Mouse (Mus musculus) liver, embryonic 12.5 days (tissue): ENCODE data around the gene Myo18a. TPM values are rescaled to one million over a fixed set of nuclear protein-coding genes. Genes with fewer than 3 reads are reported as not detected.

ENCODE experiments used
- ATAC-seq: fragments of 200-750 bp; cut with Nextera tagmentation; 2 replicates; pipeline ENCODE4 v1.8.0; 2017; ENCODE audit warnings: moderate number of reproducible peaks, mild to moderate bottlenecking, moderate library complexity
- H3K27ac ChIP-seq: fragments of 300-500 bp; sonication (generic); 2 replicates; pipeline ENCODE4 v1.5.1; 2016; ENCODE audit warnings: mild to moderate bottlenecking
- H3K27me3 ChIP-seq: fragments of 300-500 bp; sonication (generic); replicated peaks from 2 replicates; pipeline ENCODE4 v1.6.1; 2016; ENCODE audit warnings: mild to moderate bottlenecking, moderate library complexity
- H3K36me3 ChIP-seq: fragments of 300-500 bp; sonication (generic); 2 replicates; pipeline ENCODE4 v1.6.1; 2016; ENCODE audit warnings: mild to moderate bottlenecking, moderate library complexity
- H3K4me1 ChIP-seq: fragments of 300-500 bp; sonication (generic); 2 replicates; pipeline ENCODE4 v1.6.1; 2016
- H3K4me2 ChIP-seq: fragments of 300-500 bp; sonication (generic); 2 replicates; pipeline ENCODE4 v1.6.1; 2016; ENCODE audit warnings: mild to moderate bottlenecking, moderate library complexity
- H3K4me3 ChIP-seq: fragments of 300-500 bp; sonication (generic); 2 replicates; pipeline ENCODE4 v1.5.1; 2016; ENCODE audit warnings: mild to moderate bottlenecking, moderate library complexity
- H3K9ac ChIP-seq: fragments of 300-500 bp; sonication (generic); 2 replicates; pipeline ENCODE4 v1.6.1; 2016; ENCODE audit warnings: mild to moderate bottlenecking, moderate library complexity
- H3K9me3 ChIP-seq: fragments of 300-500 bp; sonication (generic); replicated peaks from 2 replicates; pipeline ENCODE4 v1.6.1; 2016; ENCODE audit warnings: mild to moderate bottlenecking, moderate library complexity
- WGBS: fragments of 180-500 bp; shearing (Covaris S2); methylation state at CpG from one replicate; pipeline ENCODE4 v1.1.7; 2016; ENCODE audit not compliant: insufficient replicate concordance; 5-methylcytosine and 5-hydroxymethylcytosine counted together
- polyA plus RNA-seq: library from polyadenylated mRNA; unstranded; fragments of >200 nt; fragmentation: Nextera tagmentation; extraction: Ambion mirVana; gene quantifications from 2 replicates; pipeline ENCODE4 v1.2.1, GENCODE M21; 2016

Myo18a gene
- polyA plus RNA-seq, 1 experiment from 2014 or later = 28.8 TPM

- Histone ChIP-seq H3K9me3 (no peaks in the 10 kb centered on the region), H3K4me3 (no peak overlapping the region), H3K4me1 (peaks cover 74% of the 10 kb centered on the region), H3K4me2 (peak overlapping the region; percentile 10; the same call in 1 of the 2 replicates), H3K9ac (no peak overlapping the region), H3K36me3 (peaks cover 48% of the 10 kb centered on the region), H3K27me3 (no peaks in the 10 kb centered on the region), H3K27ac (peak overlapping the region; percentile 60)
- 34% methylated on average over 9 of the region's 9 CpGs for WGBS
- ATAC-seq = no peak
Measured at GRCm38 (mm10) chr11:77775701-77776400, 12.8 kb downstream of the Myo18a start.

GRCm38 (mm10) chr11:77777436-77777835 lies 14.4 kb downstream of the Myo18a start:
- Histone ChIP-seq H3K4me2 (no peak overlapping the region), H3K27me3 (no peaks in the 10 kb centered on the region)
- ATAC-seq = no peak

GRCm38 (mm10) chr11:77777937-77778336 lies 14.9 kb downstream of the Myo18a start:
- WGBS = 89% methylated on average over 17 of the region's 17 CpGs
- peaks cover 74% of the 10 kb centered on the region for H3K4me1 ChIP-seq
- H3K9ac ChIP-seq = no peak overlapping the region

More at GRCm38 (mm10) chr11:77777436-77777835, 14.4 kb downstream of the Myo18a start:
- no peak overlapping the region for H3K27ac ChIP-seq
- peaks cover 74% of the 10 kb centered on the region for H3K4me1 ChIP-seq
- H3K4me3 ChIP-seq = no peak overlapping the region
- peaks cover 59% of the 10 kb centered on the region for H3K36me3 ChIP-seq
- H3K9ac ChIP-seq = no peak overlapping the region
- no peaks in the 10 kb centered on the region for H3K9me3 ChIP-seq
- 87% methylated on average over 17 of the region's 17 CpGs for WGBS

GRCm38 (mm10) chr11:77779240-77779639 lies 16.2 kb downstream of the Myo18a start:
- WGBS = 70% methylated on average over 1 of the region's 1 CpGs
- no peak overlapping the region for H3K4me3 ChIP-seq
- H3K27ac ChIP-seq = peak overlapping the region; percentile 16
- peaks cover 74% of the 10 kb centered on the region for H3K4me1 ChIP-seq
- no peak overlapping the region for H3K9ac ChIP-seq
- no peak overlapping the region for H3K4me2 ChIP-seq
- no peaks in the 10 kb centered on the region for H3K27me3 ChIP-seq
- ATAC-seq = no peak
- peaks cover 53% of the 10 kb centered on the region for H3K36me3 ChIP-seq
- H3K9me3 ChIP-seq = no peaks in the 10 kb centered on the region

More at GRCm38 (mm10) chr11:77777937-77778336, 14.9 kb downstream of the Myo18a start:
- H3K27me3 ChIP-seq = no peaks in the 10 kb centered on the region
- no peak overlapping the region for H3K4me2 ChIP-seq
- ATAC-seq = no peak
- H3K4me3 ChIP-seq = no peak overlapping the region
- H3K36me3 ChIP-seq = peaks cover 59% of the 10 kb centered on the region
- H3K27ac ChIP-seq = no peak overlapping the region; the same call in 1 of the 2 replicates
- no peaks in the 10 kb centered on the region for H3K9me3 ChIP-seq

GRCm38 (mm10) chr11:77781088-77781487 lies 18.0 kb downstream of the Myo18a start:
- WGBS = 72% methylated on average over 7 of the region's 7 CpGs
- peak overlapping the region; percentile 94 for H3K27ac ChIP-seq

GRCm38 (mm10) chr11:77782104-77782815 lies 19.2 kb downstream of the Myo18a start:
- H3K4me3 ChIP-seq = no peak overlapping the region
- H3K9me3 ChIP-seq = no peaks in the 10 kb centered on the region
- no peak for ATAC-seq
- 87% methylated on average over 7 of the region's 7 CpGs for WGBS
- no peak overlapping the region for H3K4me2 ChIP-seq
- H3K9ac ChIP-seq = 0 out of 2 replicates have a peak overlapping the region, but pooled peaks have one; percentile 9
- peaks cover 48% of the 10 kb centered on the region for H3K36me3 ChIP-seq
- H3K27ac ChIP-seq = peak overlapping the region; percentile 94
- H3K27me3 ChIP-seq = no peaks in the 10 kb centered on the region
- peaks cover 90% of the 10 kb centered on the region for H3K4me1 ChIP-seq

More at GRCm38 (mm10) chr11:77781088-77781487, 18.0 kb downstream of the Myo18a start:
- H3K9me3 ChIP-seq = no peaks in the 10 kb centered on the region
- H3K4me3 ChIP-seq = no peak overlapping the region
- H3K4me1 ChIP-seq = peaks cover 81% of the 10 kb centered on the region
- no peaks in the 10 kb centered on the region for H3K27me3 ChIP-seq
- ATAC-seq = no peak
- no peak overlapping the region for H3K4me2 ChIP-seq
- H3K36me3 ChIP-seq = peaks cover 51% of the 10 kb centered on the region
- H3K9ac ChIP-seq = peak overlapping the region; percentile 4; the same call in 1 of the 2 replicates

GRCm38 (mm10) chr11:77783211-77783746 lies 20.2 kb downstream of the Myo18a start:
- H3K36me3 ChIP-seq = peaks cover 44% of the 10 kb centered on the region
- peak overlapping the region; percentile 94 for H3K27ac ChIP-seq
- ATAC-seq = 0 out of 2 replicates have a peak, but pooled peaks have one; percentile 4
- peak overlapping the region; percentile 71 for H3K4me2 ChIP-seq
- 57% methylated on average over 10 of the region's 10 CpGs for WGBS
- no peaks in the 10 kb centered on the region for H3K9me3 ChIP-seq
- H3K4me1 ChIP-seq = peaks cover 94% of the 10 kb centered on the region
- no peaks in the 10 kb centered on the region for H3K27me3 ChIP-seq
- peak overlapping the region; percentile 40 for H3K4me3 ChIP-seq
- H3K9ac ChIP-seq = peak overlapping the region; percentile 71

- Histone ChIP-seq H3K27me3 (no peaks in the 10 kb centered on the region), H3K4me2 (peak overlapping the region; percentile 71), H3K9me3 (no peaks in the 10 kb centered on the region), H3K4me1 (peaks cover 94% of the 10 kb centered on the region), H3K36me3 (peaks cover 38% of the 10 kb centered on the region), H3K9ac (peak overlapping the region; percentile 71), H3K27ac (peak overlapping the region; percentile 94), H3K4me3 (peak overlapping the region; percentile 40)
- peak; percentile 70 for ATAC-seq
- 19% methylated on average over 18 of the region's 18 CpGs for WGBS
Measured at GRCm38 (mm10) chr11:77783747-77784646, 21.0 kb downstream of the Myo18a start.

GRCm38 (mm10) chr11:77784894-77785293 lies 21.8 kb downstream of the Myo18a start:
- H3K9ac ChIP-seq = peak overlapping the region; percentile 71
- no peaks in the 10 kb centered on the region for H3K9me3 ChIP-seq
- peak overlapping the region; percentile 40 for H3K4me3 ChIP-seq
- WGBS = 23% methylated on average over 9 of the region's 9 CpGs
- peak; percentile 77 for ATAC-seq
- peak overlapping the region; percentile 71 for H3K4me2 ChIP-seq
- H3K36me3 ChIP-seq = peaks cover 29% of the 10 kb centered on the region
- peaks cover 94% of the 10 kb centered on the region for H3K4me1 ChIP-seq
- H3K27ac ChIP-seq = peak overlapping the region; percentile 94
- H3K27me3 ChIP-seq = no peaks in the 10 kb centered on the region

GRCm38 (mm10) chr11:77785396-77785767 lies 22.3 kb downstream of the Myo18a start:
- Histone ChIP-seq H3K4me2 (peak overlapping the region; percentile 71), H3K4me1 (peaks cover 97% of the 10 kb centered on the region), H3K36me3 (peaks cover 27% of the 10 kb centered on the region), H3K9ac (peak overlapping the region; percentile 71), H3K27me3 (no peaks in the 10 kb centered on the region), H3K9me3 (no peaks in the 10 kb centered on the region), H3K27ac (peak overlapping the region; percentile 94), H3K4me3 (peak overlapping the region; percentile 40)
- 20% methylated on average over 5 of the region's 5 CpGs for WGBS
- ATAC-seq = no peak
